Mouse (Mus musculus) stomach, postnatal 0 days (tissue): ENCODE results near the gene Dnase1.
"Not testable (repeated sequence)": the region's sequence is repeated elsewhere in the genome, so short reads cannot be mapped to it uniquely, and the experiment has no call there.

Source experiments
- CTCF ChIP-seq: IDR thresholded peaks from 2 replicates; pipeline ENCODE4 v1.5.1; 2016; ENCODE audit warnings: antibody characterized with exemption, low read depth, mild to moderate bottlenecking, moderate library complexity
- EP300 ChIP-seq: optimal IDR thresholded peaks from 2 replicates; pipeline ENCODE3; 2016; ENCODE audit warnings: antibody characterized with exemption

DNA sequence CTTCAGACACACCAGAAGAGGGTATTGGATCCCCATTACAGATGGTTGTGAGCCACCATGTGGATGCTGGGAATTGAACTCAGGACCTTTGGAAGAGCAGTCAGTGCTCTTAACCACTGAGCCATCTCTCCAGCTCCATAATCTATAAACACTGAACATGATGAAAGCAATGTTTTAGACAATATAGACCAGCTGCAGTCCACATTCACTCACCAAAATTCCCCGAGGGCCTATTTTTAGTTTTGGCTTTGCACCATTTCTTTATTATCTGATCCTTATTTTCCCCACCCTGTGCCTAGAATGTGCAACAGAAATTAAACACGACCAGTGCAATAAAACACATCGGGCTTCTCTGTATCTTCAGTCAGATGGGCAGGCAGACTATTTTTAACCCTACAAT is 43.7 kb downstream of the Dnase1 start:
- not testable (repeated sequence) for TF ChIP-seq CTCF, EP300
